Mouse (Mus musculus) CH12.LX (cell line): ENCODE measurements around the gene Lhfpl3. TPM values are rescaled to one million over a fixed set of nuclear protein-coding genes. Genes with fewer than 3 reads are reported as not detected.

Experiments
- DNase-seq: peaks from one replicate; pipeline ENCODE4 v3.0.0-alpha.2; 2013; ENCODE audit errors: extremely low read depth
- H3K27ac ChIP-seq: 2 replicates; pipeline ENCODE4 v1.5.1; 2012; ENCODE audit warnings: low read depth, mild to moderate bottlenecking, control low read depth, moderate library complexity; ENCODE audit not compliant: insufficient read depth
- H3K27me3 ChIP-seq: replicated peaks from 2 replicates; pipeline ENCODE3; 2012; ENCODE audit warnings: inconsistent platforms
- H3K36me3 ChIP-seq, 2 experiments: replicated peaks in 1 of 2; 2 replicates each; pipeline versions ENCODE3 to v1.6.1; 2012; ENCODE audit warnings: inconsistent platforms in 1 of 2, low read length in 1 of 2, mild to moderate bottlenecking in 1 of 2, mixed read lengths in 1 of 2, moderate library complexity in 1 of 2; ENCODE audit not compliant: control insufficient read depth in 1 of 2, insufficient read depth in 1 of 2
- H3K4me1 ChIP-seq, 2 experiments: 2 replicates each; pipeline ENCODE4 v1.6.1; 2012; ENCODE audit warnings: inconsistent platforms in 1 of 2, moderate library complexity in 1 of 2; ENCODE audit not compliant: insufficient read depth in 2 of 2, control insufficient read depth in 1 of 2
- H3K4me2 ChIP-seq: 2 replicates; pipeline ENCODE4 v1.6.1; 2012; ENCODE audit warnings: low read depth, mild to moderate bottlenecking, control low read depth; ENCODE audit not compliant: poor library complexity, insufficient read depth, severe bottlenecking
- H3K4me3 ChIP-seq, 3 experiments: fragments of 150-350 bp in 1 of 3; sonication (generic) in 1 of 3; replicated peaks in 1 of 3; 2 replicates each; pipeline versions ENCODE3 to v1.5.1; 2011 to 2012; ENCODE audit warnings: low read depth in 2 of 3, low read length in 2 of 3, mild to moderate bottlenecking in 2 of 3, moderate library complexity in 2 of 3, control low read depth in 1 of 3, improper control_type of control experiment in 1 of 3, inconsistent platforms in 1 of 3, mixed read lengths in 1 of 3; ENCODE audit not compliant: poor library complexity in 1 of 3
- H3K79me2 ChIP-seq: replicated peaks from 2 replicates; pipeline ENCODE4 v1.6.1; 2012; ENCODE audit warnings: mild to moderate bottlenecking, moderate library complexity; ENCODE audit not compliant: control insufficient read depth, poor library complexity, insufficient read depth, severe bottlenecking; ENCODE audit errors: extremely low read depth
- H3K9ac ChIP-seq: 2 replicates; pipeline ENCODE4 v1.6.1; 2012; ENCODE audit warnings: low read depth, mild to moderate bottlenecking, control low read depth, moderate library complexity; ENCODE audit not compliant: insufficient read depth
- H3K9me3 ChIP-seq: replicated peaks from 2 replicates; pipeline ENCODE3; 2012; ENCODE audit warnings: low read length, inconsistent platforms, mixed read lengths
- BHLHE40 ChIP-seq: IDR thresholded peaks from 2 replicates; pipeline ENCODE4 v1.6.1; 2011; ENCODE audit warnings: mild to moderate bottlenecking, low read depth, low read length, improper control_type of control experiment
- CHD2 ChIP-seq: IDR thresholded peaks from 2 replicates; pipeline ENCODE4 v1.6.1; 2011; ENCODE audit warnings: low read length, improper control_type of control experiment
- ELF1 ChIP-seq: IDR thresholded peaks from 2 replicates; pipeline ENCODE4 v1.6.1; 2014; ENCODE audit warnings: low read depth, mild to moderate bottlenecking, inconsistent platforms, low read length, improper control_type of control experiment
- EP300 ChIP-seq: IDR thresholded peaks from 2 replicates; pipeline ENCODE4 v1.6.1; 2011; ENCODE audit warnings: low read length, improper control_type of control experiment
- ETS1 ChIP-seq: conservative IDR thresholded peaks from 2 replicates; pipeline ENCODE4 v1.6.1; 2012; ENCODE audit warnings: low read depth, mild to moderate bottlenecking, inconsistent platforms, low read length, improper control_type of control experiment, moderate library complexity
- GABPA ChIP-seq: IDR thresholded peaks from 2 replicates; pipeline ENCODE4 v1.6.1; 2012; ENCODE audit warnings: low read depth, low read length, improper control_type of control experiment, inconsistent platforms; ENCODE audit not compliant: insufficient replicate concordance
- IRF4 ChIP-seq: IDR thresholded peaks from 2 replicates; pipeline ENCODE4 v1.6.1; 2014; ENCODE audit warnings: low read depth, mild to moderate bottlenecking, inconsistent platforms, low read length, improper control_type of control experiment
- JUN ChIP-seq: IDR thresholded peaks from 2 replicates; pipeline ENCODE4 v1.6.1; 2011; ENCODE audit warnings: low read depth, mild to moderate bottlenecking, low read length, improper control_type of control experiment, moderate library complexity; ENCODE audit not compliant: insufficient read depth
- JUND ChIP-seq: conservative IDR thresholded peaks from 2 replicates; pipeline ENCODE4 v1.6.1; 2011; ENCODE audit warnings: low read depth, low read length, improper control_type of control experiment
- MAFK ChIP-seq: IDR thresholded peaks from 2 replicates; pipeline ENCODE4 v1.6.1; 2011; ENCODE audit warnings: low read length, improper control_type of control experiment; ENCODE audit not compliant: insufficient replicate concordance
- MAZ ChIP-seq: IDR thresholded peaks from 2 replicates; pipeline ENCODE4 v1.6.1; 2012; ENCODE audit warnings: low read depth, mild to moderate bottlenecking, inconsistent platforms, low read length, improper control_type of control experiment, moderate library complexity
- MEF2A ChIP-seq: IDR thresholded peaks from 2 replicates; pipeline ENCODE4 v1.6.1; 2014; ENCODE audit warnings: low read depth, mild to moderate bottlenecking, inconsistent platforms, low read length, improper control_type of control experiment, borderline replicate concordance
- MXI1 ChIP-seq: IDR thresholded peaks from 2 replicates; pipeline ENCODE4 v1.6.1; 2011; ENCODE audit warnings: mild to moderate bottlenecking, low read depth, low read length, improper control_type of control experiment
- NELFE ChIP-seq: IDR thresholded peaks from 2 replicates; pipeline ENCODE4 v1.6.1; 2011; ENCODE audit warnings: low read depth, low read length, improper control_type of control experiment
- PAX5 ChIP-seq: IDR thresholded peaks from 2 replicates; pipeline ENCODE4 v1.6.1; 2012; ENCODE audit warnings: low read length, inconsistent platforms, mixed read lengths
- POLR2AphosphoS2 ChIP-seq: IDR thresholded peaks from 2 replicates; pipeline ENCODE4 v1.6.1; 2011; ENCODE audit warnings: low read depth, low read length, improper control_type of control experiment
- SIN3A ChIP-seq: IDR thresholded peaks from 2 replicates; pipeline ENCODE4 v1.6.1; 2012; ENCODE audit warnings: low read length, improper control_type of control experiment, inconsistent platforms
- USF1 ChIP-seq: IDR thresholded peaks from 2 replicates; pipeline ENCODE4 v1.6.1; 2014; ENCODE audit warnings: low read depth, mild to moderate bottlenecking, inconsistent platforms, low read length, improper control_type of control experiment
- USF2 ChIP-seq: conservative IDR thresholded peaks from 2 replicates; pipeline ENCODE4 v1.6.1; 2011; ENCODE audit warnings: low read depth, low read length, improper control_type of control experiment
- ZC3H11A ChIP-seq: IDR thresholded peaks from 2 replicates; pipeline ENCODE4 v1.6.1; 2012; ENCODE audit warnings: low read depth, mild to moderate bottlenecking, inconsistent platforms, low read length, improper control_type of control experiment
- ZMIZ1 ChIP-seq: IDR thresholded peaks from 2 replicates; pipeline ENCODE4 v1.6.1; 2012; ENCODE audit warnings: low read depth, mild to moderate bottlenecking, inconsistent platforms, low read length, improper control_type of control experiment
- dilution Hi-C: fragments of 300-500 bp; cut with MboI; formaldehyde crosslinking; loops from 2 replicates; pipeline ENCODE4 v1.14.3; 2020; ENCODE audit warnings: low sequenced_read_pairs; ENCODE audit not compliant: extremely low pct_unique_long_range_greater_than_20kb, extremely low pct_ligation_motif_present
- in situ Hi-C: fragments of 300-500 bp; cut with MboI; formaldehyde crosslinking; loops from 3 replicates; pipeline ENCODE4 v1.14.3; 2019; ENCODE audit warnings: low sequenced_read_pairs, low pct_ligation_motif_present, low pct_unique_long_range_greater_than_20kb, mixed read lengths
- polyA plus RNA-seq: library from polyadenylated mRNA; unstranded; fragments of >175 nt; gene quantifications from 2 replicates; pipeline ENCODE4 v1.2.1, GENCODE M21; 2012; ENCODE audit warnings: low read depth; ENCODE audit not compliant: insufficient read length
- total RNA-seq, 2 experiments: library from RNA; depleted of rRNA; stranded (reverse); fragments of 300-350 nt in 1 of 2; fragments of >200 nt in 1 of 2; gene quantifications; 2 replicates each; pipeline ENCODE4 v1.2.3; 2012 to 2014

Gene Lhfpl3
- total and polyA plus RNA-seq, 3 experiments: 0.08 to 0.11 TPM; not detected in 1

- H3K27me3 ChIP-seq: no peaks in the 10 kb centered on the region
- dilution Hi-C loops: no loop called here
- DNase-seq: no peak
Measured at GRCm38 (mm10) chr5:22889481-22889880, 143.6 kb downstream of the Lhfpl3 start.

GRCm38 (mm10) chr5:22897228-22897627, 151.4 kb downstream of the Lhfpl3 start:
- no peak for DNase-seq
- TF ChIP-seq USF2: no peak
- TF ChIP-seq ZMIZ1: no peak
- TF ChIP-seq ZC3H11A: no peak
- in situ Hi-C loops (no loop called here), dilution Hi-C loops (no loop called here)
- Histone ChIP-seq H3K27me3 (no peaks in the 10 kb centered on the region), H3K4me1 (peaks cover 0 to 22% of the 10 kb centered on the region in 2 experiments; a peak in 2 of 4 replicates), H3K4me3 (no peak overlapping the region), H3K36me3 (no peaks in the 10 kb centered on the region), H3K9ac (no peak overlapping the region), H3K79me2 (no peaks in the 10 kb centered on the region), H3K9me3 (no peaks in the 10 kb centered on the region), H3K4me2 (no peak overlapping the region), H3K27ac (no peak overlapping the region)

More at GRCm38 (mm10) chr5:22889481-22889880, 143.6 kb downstream of the Lhfpl3 start:
- Histone ChIP-seq H3K36me3 (no peaks in the 10 kb centered on the region), H3K79me2 (no peaks in the 10 kb centered on the region), H3K4me2 (no peak overlapping the region), H3K9ac (no peak overlapping the region), H3K9me3 (no peaks in the 10 kb centered on the region), H3K4me3 (no peak overlapping the region), H3K4me1 (peaks cover 0 to 3% of the 10 kb centered on the region in 2 experiments; a peak in 1 of 4 replicates), H3K27ac (no peak overlapping the region)
- TF ChIP-seq MXI1: no peak
- no peak for TF ChIP-seq CHD2
- TF ChIP-seq ELF1: no peak
- no peak for TF ChIP-seq MEF2A
- TF ChIP-seq USF1: no peak
- no peak for TF ChIP-seq BHLHE40
- TF ChIP-seq MAFK: no peak
- no peak for TF ChIP-seq ETS1
- no peak for TF ChIP-seq SIN3A
- TF ChIP-seq MAZ: no peak
- no peak for TF ChIP-seq JUND
- TF ChIP-seq POLR2AphosphoS2: no peak
- TF ChIP-seq GABPA: no peak
- no peak for TF ChIP-seq PAX5
- no peak for TF ChIP-seq ZC3H11A
- no peak for TF ChIP-seq IRF4
- TF ChIP-seq USF2: no peak
- no peak for TF ChIP-seq JUN
- TF ChIP-seq NELFE: no peak
- no peak for TF ChIP-seq EP300
- in situ Hi-C loops: no loop called here
